Mouse (Mus musculus): ENCODE results near the gene Tbc1d15.

Gene Tbc1d15

DNA sequence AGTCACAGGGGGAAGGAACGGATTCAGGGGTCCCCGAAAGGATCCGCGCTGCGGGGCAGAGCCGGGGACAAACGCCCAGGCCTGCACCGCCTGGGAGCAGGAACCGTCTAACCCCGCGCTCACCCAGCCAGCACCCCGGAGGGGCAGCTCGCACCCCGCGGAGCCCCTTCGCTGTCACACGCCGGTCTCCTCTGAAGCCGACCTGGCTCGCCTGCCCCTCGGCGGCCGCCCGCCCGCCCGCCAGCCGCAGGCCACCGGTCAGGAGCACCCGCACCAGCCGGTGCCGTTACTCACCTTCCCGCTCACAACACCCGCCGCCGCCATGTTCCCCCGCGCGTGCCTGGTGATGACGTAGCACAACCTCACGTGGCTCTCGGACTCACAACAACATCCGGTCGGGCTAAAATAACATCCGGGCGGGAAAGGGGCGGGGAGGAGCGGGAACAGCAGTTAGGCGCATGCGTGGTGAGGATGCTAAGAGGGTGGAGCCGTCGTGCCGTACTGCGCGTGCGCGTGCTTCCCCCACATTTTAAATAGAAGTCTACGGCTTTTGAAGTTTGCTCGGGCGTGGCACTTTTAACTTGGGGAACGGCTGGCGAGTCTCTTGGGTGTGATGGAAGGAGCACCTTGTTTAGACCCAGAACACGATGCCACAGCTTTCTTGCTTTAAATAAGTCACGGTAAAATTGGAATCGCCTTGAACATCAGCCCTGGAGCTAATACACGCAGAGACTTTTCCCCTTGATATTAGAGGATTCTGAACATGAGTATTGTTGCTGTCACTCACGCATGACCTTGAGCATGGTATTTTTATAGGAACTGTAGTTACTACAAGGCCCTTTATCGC is at the start of gene Tbc1d15:
Gene Tbc1d15 (minus strand): TSS at position 380 of the 847 bp plus-strand sequence.
- peak; percentile 97 for DNase-seq (ENCODE audit: extremely low read depth, insufficient read length, low spot score)

DNA sequence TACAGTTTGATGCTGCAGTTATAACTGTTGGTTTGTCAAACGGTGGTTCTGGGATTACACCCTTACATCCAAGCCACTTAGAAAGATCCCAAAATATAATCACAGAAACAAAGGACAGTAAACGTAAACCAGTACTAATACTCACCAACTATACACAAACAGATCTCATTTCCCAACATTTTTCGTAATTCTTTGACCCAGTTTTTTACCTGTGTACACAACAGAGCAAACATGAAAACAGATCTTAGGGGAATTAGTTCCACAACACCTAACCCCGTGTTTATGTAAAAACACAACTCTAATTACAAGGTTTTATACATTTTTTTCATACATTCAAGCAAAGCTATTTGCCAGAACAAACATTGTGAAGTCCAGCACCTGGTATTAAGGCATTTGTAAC is 47.4 kb upstream of the Tbc1d15 start:
- DNase-seq (ENCODE audit: extremely low read depth, insufficient read length, low spot score): no peak

DNA sequence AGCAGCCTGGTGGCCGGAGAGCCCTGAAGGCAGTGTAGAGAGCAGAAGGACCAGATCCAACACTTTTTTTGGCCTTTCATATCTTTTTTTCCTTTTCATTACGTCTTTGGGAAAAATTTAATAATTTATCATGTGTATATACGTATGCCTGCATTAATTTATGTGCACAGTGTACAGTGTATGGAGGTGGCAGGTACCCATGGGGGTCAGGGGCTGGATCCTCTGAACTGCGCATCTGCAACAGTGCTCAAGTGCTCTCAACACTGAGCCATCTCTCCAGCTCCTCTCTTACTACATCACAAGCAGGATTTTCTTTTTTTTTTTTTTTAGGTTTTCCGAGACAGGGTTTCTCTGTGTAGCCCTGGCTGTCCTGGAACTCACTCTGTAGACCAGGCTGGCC is 46.3 kb upstream of the Tbc1d15 start:
- DNase-seq (ENCODE audit: extremely low read depth, insufficient read length, low spot score): no peak

DNA sequence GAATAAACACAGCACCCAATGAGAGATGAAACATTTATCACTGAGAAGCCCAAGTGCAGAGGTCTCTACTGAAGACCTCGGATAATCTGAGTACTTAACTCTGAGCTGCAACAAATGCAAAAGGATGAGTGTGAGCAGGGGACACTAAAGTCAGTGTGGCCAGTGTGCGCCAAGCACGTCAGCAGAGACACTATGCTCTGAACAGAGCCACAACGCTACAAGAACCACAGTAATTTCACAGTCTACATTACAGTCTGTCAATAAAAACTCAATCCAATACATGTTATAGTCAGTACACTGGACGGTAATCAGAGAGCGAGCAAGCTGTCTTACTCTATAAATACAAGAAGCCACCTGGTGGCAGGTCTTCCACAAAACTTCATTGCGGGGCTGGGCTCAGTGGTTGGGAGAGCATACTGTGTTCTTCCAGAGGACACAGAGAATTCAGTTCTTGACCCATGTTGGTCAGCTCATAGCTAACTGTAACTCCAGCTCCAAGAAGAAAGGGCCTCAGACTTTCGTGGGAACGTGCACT is 45.2 kb upstream of the Tbc1d15 start:
- no peak for DNase-seq (ENCODE audit: extremely low read depth, insufficient read length, low spot score)

DNA sequence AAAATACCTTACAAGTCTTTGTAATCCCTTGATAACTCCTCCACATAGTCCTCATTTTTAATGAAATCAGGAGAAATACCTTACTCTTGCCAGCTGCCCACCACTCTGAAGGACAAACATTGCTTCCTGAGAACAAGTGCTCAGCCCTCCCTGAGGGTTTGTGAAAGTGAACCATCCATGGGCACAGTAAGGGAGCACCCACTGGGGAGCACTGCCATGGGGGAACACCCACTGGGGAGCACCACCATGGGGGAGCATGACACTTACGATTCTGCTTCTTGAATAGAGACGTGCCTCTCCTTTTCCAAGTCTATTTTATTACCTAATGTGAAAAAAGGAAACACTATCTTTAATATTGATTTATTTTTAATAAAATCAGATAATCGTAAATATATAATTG is 43.9 kb upstream of the Tbc1d15 start:
- DNase-seq (ENCODE audit: extremely low read depth, insufficient read length, low spot score): no peak

DNA sequence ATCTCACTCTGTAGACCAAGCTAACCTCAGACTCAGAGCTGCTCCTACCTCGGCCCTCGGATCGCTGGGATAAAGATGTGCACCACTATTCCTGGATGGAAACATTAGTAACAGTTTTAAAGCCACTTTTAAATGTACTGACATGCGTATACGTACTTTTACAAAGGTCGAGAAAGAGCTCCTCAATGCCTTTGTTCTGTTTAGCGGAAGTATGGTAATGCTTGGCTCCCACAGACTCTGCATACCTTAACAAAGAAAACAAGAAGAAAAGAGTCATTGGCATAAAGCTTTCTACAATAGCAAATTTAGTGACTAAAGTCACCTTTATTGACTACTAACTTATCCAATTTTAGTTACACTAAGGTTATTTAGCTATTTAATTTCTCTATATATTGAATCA is 43.4 kb upstream of the Tbc1d15 start:
- no peak for DNase-seq (ENCODE audit: extremely low read depth, insufficient read length, low spot score)

DNA sequence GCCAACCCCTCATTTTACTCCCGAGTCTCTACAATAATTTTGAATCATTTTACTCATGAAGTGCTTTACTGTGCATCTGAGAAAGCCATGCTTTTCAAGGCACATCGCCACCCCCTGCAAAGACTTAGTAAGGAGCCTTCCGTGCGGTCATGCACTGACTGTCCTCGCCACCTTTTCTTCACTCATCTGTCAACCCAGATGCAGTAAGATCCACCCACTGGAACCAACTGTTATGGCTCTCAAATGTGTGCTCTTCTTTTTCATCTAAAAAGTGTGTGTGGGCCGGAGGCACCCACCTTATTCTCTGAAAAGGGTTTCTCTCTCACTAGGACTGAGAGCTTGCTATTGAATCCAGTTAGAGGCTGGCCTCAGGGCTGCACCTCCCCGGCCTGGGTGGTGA is 42.7 kb upstream of the Tbc1d15 start:
- DNase-seq (ENCODE audit: extremely low read depth, insufficient read length, low spot score): no peak

DNA sequence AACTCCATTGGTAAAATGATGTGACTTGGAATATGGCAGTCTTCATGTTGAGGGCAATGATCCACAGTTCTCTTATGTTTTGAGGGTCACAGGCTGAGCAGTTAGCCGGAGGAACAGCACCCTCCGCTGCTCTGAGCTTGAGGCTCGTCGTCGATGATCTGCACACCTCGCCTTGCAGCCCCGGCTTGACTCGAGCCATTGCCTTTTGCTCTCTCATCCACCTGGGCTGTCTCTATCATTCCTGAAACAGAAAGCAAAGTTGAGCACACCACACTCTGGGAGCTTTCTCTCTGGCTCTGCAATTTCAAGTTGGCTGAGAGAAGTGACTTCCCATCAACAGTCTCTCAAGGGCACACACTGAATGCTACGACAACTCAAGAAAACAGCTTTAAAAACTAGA is 39.4 kb upstream of the Tbc1d15 start:
- DNase-seq (ENCODE audit: extremely low read depth, insufficient read length, low spot score): no peak

DNA sequence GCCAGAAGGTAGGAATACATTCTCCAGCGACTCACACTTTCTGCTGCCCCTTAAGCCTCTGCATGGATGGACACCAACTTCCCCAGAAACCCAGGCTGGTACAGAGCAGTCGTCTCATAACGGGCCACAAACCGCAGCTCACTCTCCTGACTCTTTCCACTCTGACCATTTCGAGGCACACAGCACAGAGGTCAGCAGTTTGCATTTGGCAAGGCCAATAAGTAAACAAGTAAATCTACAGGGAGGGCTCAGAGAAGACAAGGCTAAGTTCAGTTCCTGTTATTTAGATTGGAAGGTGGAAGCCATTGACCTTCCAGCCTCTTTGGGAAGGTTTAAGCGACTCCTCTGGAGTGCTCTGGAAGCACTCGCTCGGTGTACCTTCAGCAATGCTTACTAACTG is 37.6 kb upstream of the Tbc1d15 start:
- no peak for DNase-seq (ENCODE audit: extremely low read depth, insufficient read length, low spot score)

DNA sequence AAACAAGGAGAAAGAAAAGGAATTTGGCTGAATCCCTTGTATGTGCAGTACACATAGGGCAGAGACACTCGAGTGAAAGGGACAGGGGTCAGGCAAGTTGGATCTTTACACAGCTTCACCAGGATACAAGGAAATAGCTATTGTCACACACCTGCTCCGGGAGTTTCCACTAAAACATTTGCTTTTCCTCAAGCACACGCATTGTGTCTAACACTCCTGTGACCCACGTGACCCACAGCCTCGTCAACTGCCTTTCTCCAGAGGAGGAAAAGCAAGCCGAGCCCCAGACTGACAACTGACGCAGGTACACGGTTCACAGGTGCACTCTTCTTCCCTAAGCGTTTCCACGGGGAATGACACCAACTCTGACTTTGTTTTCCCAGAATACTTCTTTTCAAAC is 32.9 kb upstream of the Tbc1d15 start:
- no peak for DNase-seq (ENCODE audit: extremely low read depth, insufficient read length, low spot score)

DNA sequence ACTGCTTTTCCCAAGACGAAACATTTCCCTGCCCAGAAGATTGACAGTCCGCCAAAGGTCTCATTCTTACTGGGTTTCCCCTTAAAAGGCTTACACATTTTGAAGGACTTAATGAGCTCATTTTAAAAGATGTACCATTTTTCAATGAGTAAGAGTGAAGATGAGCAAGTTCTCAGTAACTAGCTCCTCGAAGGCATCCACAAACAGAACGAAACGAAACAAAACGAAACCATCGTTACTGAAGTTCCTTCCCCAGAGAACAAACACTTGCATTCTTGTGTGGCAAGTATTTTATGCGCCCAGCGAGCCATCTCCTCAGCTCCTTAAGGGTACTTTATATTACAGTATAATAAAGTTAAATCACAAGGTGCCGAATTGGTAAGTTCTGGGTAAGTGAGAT is 30.1 kb upstream of the Tbc1d15 start:
- no peak for DNase-seq (ENCODE audit: extremely low read depth, insufficient read length, low spot score)

DNA sequence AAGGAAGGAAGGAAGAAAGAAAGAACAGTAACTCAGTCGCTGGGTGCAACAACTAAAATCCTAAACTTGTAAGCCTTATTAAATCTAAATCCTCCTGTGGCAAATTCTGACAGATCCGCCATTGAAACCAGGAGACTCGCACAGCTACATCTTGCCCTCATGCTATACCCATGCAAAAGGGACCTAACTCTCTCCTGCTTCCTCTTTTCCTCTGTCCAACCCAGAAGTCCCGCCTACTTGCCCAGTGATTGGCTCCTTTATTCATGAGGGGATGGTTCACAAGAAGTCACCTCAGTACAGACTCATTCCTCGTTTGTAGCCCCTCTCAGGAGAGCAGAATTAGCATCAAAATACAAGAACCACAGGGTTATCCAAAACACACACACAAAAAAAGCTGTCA is 20.4 kb upstream of the Tbc1d15 start:
- no peak for DNase-seq (ENCODE audit: extremely low read depth, insufficient read length, low spot score)

DNA sequence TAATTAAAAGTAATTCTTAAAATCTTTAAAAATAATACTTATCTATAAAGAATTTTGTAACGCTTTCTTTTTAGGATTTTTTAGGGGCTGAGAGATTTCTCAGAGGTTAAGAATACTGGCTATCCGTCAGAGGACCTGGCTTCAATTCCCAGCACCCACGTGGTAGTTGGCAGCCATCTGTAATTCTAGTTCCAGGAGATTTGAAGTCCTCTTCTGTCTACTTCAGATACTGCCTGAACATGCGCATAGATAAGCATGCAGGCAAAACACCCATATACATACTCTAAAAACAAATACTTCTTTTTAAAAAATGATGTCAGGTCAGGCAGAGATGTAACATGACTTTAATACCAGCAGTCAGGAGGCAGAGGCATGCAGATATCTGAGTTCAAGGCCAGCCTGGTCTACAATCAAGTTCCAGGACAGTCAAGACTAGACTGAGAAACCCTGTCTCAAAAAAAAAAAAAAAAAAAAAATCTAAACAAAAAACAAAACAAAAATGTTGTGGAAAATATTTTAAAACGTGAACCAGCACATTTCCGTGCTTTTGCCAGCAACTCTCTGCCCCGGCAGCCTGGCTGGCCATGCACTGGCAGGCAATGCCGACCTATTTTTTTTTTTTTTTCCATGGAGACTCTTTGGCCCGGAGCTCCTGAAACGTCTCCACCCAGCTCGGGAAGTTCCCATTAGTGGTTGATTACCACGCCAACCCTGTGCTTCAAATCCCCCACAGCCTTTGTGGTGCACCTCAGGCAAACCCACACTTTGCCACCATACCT is 19.5 kb upstream of the Tbc1d15 start:
- no peak for DNase-seq (ENCODE audit: extremely low read depth, insufficient read length, low spot score)

DNA sequence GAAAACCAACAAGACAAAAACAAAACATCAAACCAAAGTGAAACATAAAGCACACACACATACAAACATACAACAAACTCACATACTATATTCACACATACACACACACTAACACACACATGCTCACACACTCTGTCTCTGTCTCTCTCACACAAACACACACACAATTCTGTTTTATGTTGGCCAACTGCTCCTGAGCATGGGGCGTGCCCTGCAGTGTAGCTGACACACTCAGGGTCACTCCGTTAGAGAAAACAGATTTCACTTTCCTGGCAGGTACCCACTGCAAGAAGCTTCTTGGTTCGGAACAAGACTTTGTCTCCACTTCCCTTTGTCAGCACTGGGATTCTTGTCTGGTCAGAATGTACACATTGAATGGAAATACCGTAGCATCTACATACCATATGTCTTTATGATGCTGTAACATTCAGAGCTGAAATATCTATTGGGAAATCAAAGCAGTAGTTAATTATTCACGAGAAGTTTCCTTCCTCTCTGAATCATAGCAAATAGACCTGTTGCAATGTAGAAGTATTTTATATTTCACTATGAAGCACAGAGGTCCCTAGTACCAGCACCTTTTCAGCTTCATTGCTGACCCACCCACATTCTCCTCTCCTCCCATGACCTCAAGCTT is 11.8 kb upstream of the Tbc1d15 start:
- no peak for DNase-seq (ENCODE audit: extremely low read depth, insufficient read length, low spot score)

DNA sequence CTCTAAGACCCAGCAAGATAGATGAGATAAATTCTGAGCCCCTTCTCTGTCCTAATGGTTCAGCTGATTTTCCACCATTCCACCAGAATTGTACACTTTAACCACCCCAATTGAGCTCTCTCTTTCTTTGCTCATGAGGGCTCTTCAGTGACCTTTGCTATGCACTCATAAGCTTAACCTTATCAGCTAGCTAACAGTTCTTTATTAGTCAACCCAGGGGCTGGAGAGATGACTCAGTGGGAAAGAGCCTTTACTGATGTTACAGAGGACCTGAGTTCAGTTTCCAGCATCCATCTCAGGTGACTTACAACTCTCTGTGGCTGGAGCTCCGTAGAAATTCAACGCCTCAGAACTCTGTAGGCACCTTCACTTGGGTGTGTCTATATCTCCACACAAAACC is 11.0 kb upstream of the Tbc1d15 start:
- DNase-seq (ENCODE audit: extremely low read depth, insufficient read length, low spot score): no peak

DNA sequence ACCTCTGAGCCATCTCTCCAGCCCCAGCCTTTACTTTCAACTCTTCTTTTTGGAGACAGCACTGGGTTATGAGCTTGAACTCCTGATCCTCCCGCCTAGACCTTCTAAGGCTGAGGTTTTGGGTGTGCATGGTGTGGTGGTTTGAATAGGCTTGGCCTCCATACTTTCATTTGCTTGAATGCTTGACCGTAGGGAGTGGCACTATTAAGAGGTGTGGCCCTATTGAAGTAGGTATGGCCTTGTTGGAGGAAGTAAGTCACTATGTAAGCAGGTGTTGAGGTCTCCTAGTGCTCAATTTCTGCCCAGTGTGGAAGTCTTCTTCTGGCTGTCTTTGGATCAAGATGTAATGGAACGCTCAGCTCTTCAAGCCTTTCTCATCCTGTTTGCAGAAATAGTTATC is 10.2 kb upstream of the Tbc1d15 start:
- no peak for DNase-seq (ENCODE audit: extremely low read depth, insufficient read length, low spot score)

DNA sequence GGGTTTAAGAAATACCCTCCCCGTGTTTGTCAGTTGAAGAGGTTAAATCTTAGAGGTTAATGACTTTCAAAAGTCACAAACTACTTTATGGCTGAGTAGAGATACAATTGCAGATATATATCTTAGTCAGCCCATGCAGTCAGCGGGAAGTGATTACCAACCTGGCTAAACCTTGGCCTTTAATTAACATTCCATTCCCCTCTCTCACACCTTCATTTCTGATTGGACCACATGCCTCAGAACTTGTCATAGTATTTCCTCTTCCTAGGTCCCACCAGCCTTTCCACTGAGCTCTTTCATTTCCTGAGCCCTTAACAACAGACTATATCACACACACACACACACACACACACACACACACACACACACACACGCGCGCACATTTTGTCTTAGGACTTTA is 4.9 kb upstream of the Tbc1d15 start:
- DNase-seq (ENCODE audit: extremely low read depth, insufficient read length, low spot score): no peak

DNA sequence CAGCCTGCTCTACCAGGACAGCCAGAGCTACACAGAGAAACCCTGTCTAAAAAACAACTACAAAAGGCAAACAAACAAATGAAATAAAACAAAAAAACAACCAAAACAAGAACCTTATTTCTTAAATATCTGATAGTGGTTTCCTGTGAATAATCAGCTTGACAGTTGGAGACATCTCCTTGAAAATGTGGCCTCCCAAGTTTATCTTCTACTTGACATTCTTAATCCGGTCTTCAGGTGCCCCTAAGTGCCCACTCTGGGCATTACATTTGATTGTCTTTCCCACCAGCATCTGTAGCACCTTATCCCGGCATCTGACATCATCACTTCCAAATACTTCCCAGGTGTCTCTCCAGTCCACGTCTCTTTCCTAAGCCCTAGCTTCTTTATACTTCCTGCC is 2.3 kb upstream of the Tbc1d15 start:
- no peak for DNase-seq (ENCODE audit: extremely low read depth, insufficient read length, low spot score)

DNA sequence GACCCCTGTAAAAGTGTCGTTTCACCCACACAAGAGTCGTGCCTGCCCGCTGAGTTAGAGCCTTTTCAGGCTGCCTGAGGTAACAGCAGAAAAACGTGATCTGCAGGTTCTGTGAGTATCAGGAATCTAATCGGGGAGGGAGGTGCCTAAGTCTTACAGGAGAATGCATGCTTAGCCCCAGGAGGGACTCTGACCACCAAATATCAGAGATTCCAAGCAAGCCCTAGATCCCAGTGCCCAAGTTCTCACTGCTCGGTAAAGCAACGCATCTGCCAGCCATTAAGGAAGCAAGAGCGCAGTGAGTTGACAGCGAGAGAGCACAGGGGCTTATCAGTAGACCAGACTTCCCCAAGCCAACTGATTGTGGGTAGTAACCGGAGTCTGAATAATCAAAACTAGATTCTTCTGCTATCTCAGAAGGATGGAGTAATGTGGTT is 1.1 kb upstream of the Tbc1d15 start:
- no peak for DNase-seq (ENCODE audit: extremely low read depth, insufficient read length, low spot score)

DNA sequence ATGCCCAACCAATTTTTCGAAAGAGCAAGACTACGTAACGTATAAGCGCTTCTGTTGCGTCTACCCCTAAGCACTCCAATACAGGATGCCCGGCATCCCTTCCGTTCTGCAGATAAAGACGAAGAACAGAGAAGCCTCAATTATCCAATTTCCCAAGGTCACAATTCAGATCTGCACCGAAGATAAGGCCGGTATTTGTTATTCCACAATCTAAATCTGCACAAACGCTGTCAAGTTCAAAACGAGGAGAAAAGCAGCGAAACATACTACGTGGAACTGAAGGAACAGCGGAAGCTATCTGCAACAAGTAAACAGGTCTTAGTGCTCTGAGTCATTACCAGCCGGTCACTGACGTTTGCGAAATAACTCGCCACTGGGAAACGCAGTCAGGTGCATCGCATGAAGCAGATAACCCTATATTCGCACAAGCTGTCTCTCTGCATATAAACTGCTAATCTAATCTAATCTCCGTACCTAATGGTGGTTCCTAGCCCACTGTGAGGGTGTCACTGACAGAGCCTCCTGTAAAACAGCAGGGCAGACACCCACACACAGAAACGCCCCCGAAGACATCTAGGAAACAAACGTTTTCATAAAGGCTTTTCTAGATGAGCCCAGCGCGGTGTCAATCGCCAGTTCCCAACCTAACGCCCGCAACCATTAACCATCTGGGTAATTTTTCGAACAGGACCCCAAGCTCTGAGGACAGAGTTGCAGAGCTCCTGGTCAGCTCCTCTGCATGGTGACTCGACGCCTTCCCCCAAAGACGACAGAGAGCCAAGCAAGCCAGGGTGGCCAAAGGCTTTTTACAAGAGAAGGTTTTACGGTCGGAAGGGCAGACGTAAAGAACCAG is 806 bp downstream of the Tbc1d15 start:
- DNase-seq (ENCODE audit: extremely low read depth, insufficient read length, low spot score): no peak

Data from 3134 (cell line).